Mouse (Mus musculus) brain, embryonic 14.5 days (tissue): ENCODE data around the gene Slc31a1.

Experiments
- CTCF ChIP-seq: fragments of 200-500 bp; IDR thresholded peaks from 2 replicates; pipeline ENCODE4 v1.5.1; 2012; ENCODE audit warnings: inconsistent platforms, mild to moderate bottlenecking, moderate library complexity, borderline replicate concordance; ENCODE audit not compliant: insufficient read depth, insufficient read length; ENCODE audit errors: extremely low read depth
- POLR2A ChIP-seq: fragments of 200-500 bp; IDR thresholded peaks from 2 replicates; pipeline ENCODE4 v1.6.1; 2012; ENCODE audit warnings: mild to moderate bottlenecking, inconsistent platforms, borderline replicate concordance; ENCODE audit not compliant: poor library complexity, insufficient read depth, insufficient read length, severe bottlenecking; ENCODE audit errors: extremely low read depth

- no peak for TF ChIP-seq POLR2A
- TF ChIP-seq CTCF, result no peak
These were observed 14.7 kb upstream of the Slc31a1 start for GRCm38 (mm10) chr4:62345827-62346226.
